Mouse (Mus musculus) liver, embryonic 13.5 days (tissue): ENCODE results near the gene Gatb. TPM values are rescaled to one million over a fixed set of nuclear protein-coding genes. Genes with fewer than 3 reads are reported as not detected.
A peak's percentile ranks its signal among the peaks of the same experiment; 100 is the strongest.

Source experiments
- ATAC-seq: fragments of 200-750 bp; cut with Nextera tagmentation; 2 replicates; pipeline ENCODE4 v1.8.0; 2017; ENCODE audit warnings: low read depth, mild to moderate bottlenecking, moderate number of reproducible peaks, moderate library complexity
- DNase-seq: peaks from one replicate; pipeline ENCODE4 v3.0.0; 2022
- H3K27ac ChIP-seq: fragments of 300-500 bp; sonication (generic); 2 replicates; pipeline ENCODE4 v1.5.1; 2015; ENCODE audit warnings: moderate library complexity, mild to moderate bottlenecking, inconsistent platforms
- H3K27me3 ChIP-seq: fragments of 300-500 bp; sonication (generic); 2 replicates; pipeline ENCODE4 v1.6.1; 2015; ENCODE audit warnings: mild to moderate bottlenecking, inconsistent platforms
- H3K36me3 ChIP-seq: fragments of 300-500 bp; sonication (generic); 2 replicates; pipeline ENCODE4 v1.6.1; 2015; ENCODE audit warnings: mild to moderate bottlenecking, inconsistent platforms
- H3K4me1 ChIP-seq: fragments of 300-500 bp; sonication (generic); replicated peaks from 2 replicates; pipeline ENCODE4 v1.6.1; 2015; ENCODE audit warnings: inconsistent platforms
- H3K4me2 ChIP-seq: fragments of 300-500 bp; sonication (generic); 2 replicates; pipeline ENCODE4 v1.6.1; 2015; ENCODE audit warnings: inconsistent platforms, mild to moderate bottlenecking, moderate library complexity
- H3K4me3 ChIP-seq: fragments of 300-500 bp; sonication (generic); replicated peaks from 2 replicates; pipeline ENCODE4 v1.5.1; 2015; ENCODE audit warnings: mild to moderate bottlenecking, inconsistent platforms
- H3K9ac ChIP-seq: fragments of 300-500 bp; sonication (generic); 2 replicates; pipeline ENCODE4 v1.6.1; 2015; ENCODE audit warnings: mild to moderate bottlenecking, inconsistent platforms
- H3K9me3 ChIP-seq: fragments of 300-500 bp; sonication (generic); replicated peaks from 2 replicates; pipeline ENCODE4 v1.6.1; 2016; ENCODE audit warnings: inconsistent platforms
- WGBS: fragments of 180-500 bp; shearing (Covaris S2); methylation state at CpG from one replicate; pipeline ENCODE4 v1.1.7; 2015; ENCODE audit not compliant: insufficient replicate concordance; 5-methylcytosine and 5-hydroxymethylcytosine counted together
- polyA plus RNA-seq: library from polyadenylated mRNA; unstranded; fragments of >200 nt; fragmentation: Nextera tagmentation; extraction: Ambion mirVana; gene quantifications from 2 replicates; pipeline ENCODE4 v1.2.1, GENCODE M21; 2015

Gene Gatb
- polyA plus RNA-seq, 1 experiment from 2014 or later, result 19.9 TPM

DNA sequence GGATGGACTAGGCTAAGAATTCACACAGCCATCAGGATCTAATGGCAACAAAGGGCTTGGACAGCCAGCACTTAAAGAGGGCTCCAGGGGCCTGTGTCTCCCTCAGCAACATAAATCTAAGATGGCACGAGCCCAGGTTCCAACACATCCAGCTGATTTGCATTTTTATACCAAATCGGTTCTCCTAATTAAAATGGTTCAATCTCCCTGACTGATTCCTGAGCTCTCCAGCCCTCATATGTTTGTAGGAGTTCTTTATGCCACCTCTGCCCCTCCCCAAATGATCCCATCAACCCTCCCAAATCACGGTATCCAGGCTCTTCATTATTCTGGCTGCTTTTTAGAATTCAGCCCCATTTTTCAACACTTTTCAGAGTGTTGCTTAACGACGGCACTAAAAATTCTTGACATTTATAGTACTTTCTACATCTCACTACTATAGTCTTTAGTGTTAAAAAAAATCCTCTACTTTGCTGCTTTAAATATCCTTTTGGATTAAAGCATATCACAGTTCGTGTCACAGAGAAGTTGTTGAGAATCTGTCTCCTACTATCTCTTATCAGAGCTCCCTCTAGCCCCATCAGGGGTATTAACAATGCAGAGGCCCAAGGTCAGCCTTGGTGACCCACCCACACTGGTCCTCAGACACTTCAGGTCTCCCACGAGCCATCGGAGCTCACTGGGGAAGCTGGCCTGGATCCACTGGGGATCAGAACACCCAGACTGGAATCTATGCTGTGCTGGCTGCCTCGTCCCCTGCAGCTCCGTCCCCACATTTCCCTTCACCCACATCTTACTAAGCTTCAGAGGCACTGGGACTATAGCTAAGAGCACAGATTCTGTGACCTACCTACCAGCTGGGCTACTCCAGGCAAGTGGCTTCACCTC lies 88.3 kb downstream of the Gatb start:
- Histone ChIP-seq H3K9ac (no peak overlapping the region), H3K27me3 (no peaks in the 10 kb centered on the region), H3K9me3 (no peaks in the 10 kb centered on the region), H3K4me1 (no peaks in the 10 kb centered on the region), H3K27ac (no peak overlapping the region), H3K4me2 (no peak overlapping the region), H3K36me3 (no peaks in the 10 kb centered on the region), H3K4me3 (no peak overlapping the region)
- WGBS, result 63% methylated on average over 10 of the region's 10 CpGs
- DNase-seq (no peak), ATAC-seq (no peak)

DNA sequence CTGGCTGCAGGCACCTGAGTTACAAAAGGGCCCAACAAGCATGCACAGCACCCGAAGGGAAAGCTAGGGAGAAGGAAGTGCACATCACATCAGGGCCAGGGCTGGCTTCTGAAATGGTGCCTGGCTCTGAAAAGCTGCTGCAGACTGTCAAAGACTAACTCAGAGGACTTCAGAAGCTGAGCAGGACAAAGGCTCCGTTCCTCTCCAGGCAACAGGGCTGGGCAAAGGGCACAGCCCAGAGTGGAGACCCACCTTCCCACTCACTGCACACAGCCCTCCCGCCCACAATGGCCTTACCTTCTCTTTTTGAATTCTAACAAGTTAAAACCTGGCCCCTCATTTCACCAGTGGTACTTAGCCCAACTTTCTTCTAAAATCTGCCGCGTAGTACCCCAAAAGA lies 89.9 kb downstream of the Gatb start:
- no peak overlapping the region for H3K27ac ChIP-seq
- WGBS, result 59% methylated on average over 5 of the region's 5 CpGs
- no peaks in the 10 kb centered on the region for H3K27me3 ChIP-seq
- H3K4me1 ChIP-seq, result no peaks in the 10 kb centered on the region
- DNase-seq (no peak), ATAC-seq (no peak)
- H3K9ac ChIP-seq, result no peak overlapping the region
- H3K4me3 ChIP-seq, result no peak overlapping the region
- no peaks in the 10 kb centered on the region for H3K36me3 ChIP-seq
- H3K9me3 ChIP-seq, result no peaks in the 10 kb centered on the region
- no peak overlapping the region for H3K4me2 ChIP-seq

DNA sequence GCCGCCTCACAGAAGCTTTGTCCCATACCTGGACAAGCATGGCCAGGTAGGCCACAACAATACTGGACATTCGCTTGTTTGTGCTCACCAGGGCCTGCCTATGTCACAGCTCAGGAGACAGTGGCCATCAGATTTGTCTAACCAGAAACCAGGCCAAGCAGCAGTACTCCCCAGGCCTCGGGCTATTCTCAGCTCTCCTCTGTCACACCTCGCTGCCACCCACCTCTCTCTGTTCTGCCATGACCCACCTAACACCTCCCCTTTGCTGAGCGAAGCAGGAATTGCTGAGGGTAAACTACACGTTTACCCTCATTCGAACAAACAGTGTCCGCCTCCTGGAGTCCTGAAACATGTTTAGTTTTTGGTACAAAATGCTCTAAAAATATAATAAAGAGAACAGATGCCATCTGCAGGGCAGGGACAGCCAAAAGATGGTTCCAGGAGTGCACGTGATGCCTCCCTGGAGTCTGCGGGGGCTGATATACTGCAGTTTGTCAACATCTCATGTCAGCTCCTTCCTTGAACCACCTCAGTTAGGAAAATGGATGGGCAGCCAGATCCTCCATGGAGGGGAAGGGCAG lies 90.8 kb downstream of the Gatb start:
- no peaks in the 10 kb centered on the region for H3K36me3 ChIP-seq
- no peaks in the 10 kb centered on the region for H3K9me3 ChIP-seq
- ATAC-seq, result no peak
- no peaks in the 10 kb centered on the region for H3K4me1 ChIP-seq
- no peaks in the 10 kb centered on the region for H3K27me3 ChIP-seq
- H3K27ac ChIP-seq, result no peak overlapping the region
- DNase-seq, result no peak
- H3K4me3 ChIP-seq, result no peak overlapping the region
- H3K4me2 ChIP-seq, result no peak overlapping the region
- 70% methylated on average over 10 of the region's 10 CpGs for WGBS
- no peak overlapping the region for H3K9ac ChIP-seq

DNA sequence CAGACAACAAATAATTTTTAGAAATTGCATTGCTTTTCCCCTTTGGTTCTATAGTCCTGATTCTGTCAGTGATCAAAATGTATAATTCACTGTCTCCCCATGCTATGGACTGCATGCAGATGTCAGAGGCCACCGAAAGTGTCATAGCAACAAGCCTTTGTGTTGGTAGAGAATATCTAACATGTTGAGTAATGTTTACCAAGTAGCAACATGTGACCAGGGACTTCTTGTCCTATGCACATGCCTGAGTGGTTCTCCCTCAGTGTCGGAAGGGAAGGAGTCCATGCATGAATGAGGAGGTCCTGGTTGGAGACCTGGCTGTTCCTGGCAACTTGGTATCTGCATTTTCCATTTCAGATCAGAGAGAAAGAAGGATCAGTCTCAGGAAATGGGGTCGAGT lies 92.2 kb downstream of the Gatb start:
- Histone ChIP-seq H3K36me3 (no peaks in the 10 kb centered on the region), H3K9ac (no peak overlapping the region), H3K4me3 (no peak overlapping the region), H3K27me3 (no peaks in the 10 kb centered on the region), H3K4me2 (no peak overlapping the region), H3K4me1 (no peaks in the 10 kb centered on the region), H3K9me3 (no peaks in the 10 kb centered on the region), H3K27ac (no peak overlapping the region)
- ATAC-seq, result no peak
- WGBS, result 48% methylated on average over 3 of the region's 3 CpGs
- no peak for DNase-seq

DNA sequence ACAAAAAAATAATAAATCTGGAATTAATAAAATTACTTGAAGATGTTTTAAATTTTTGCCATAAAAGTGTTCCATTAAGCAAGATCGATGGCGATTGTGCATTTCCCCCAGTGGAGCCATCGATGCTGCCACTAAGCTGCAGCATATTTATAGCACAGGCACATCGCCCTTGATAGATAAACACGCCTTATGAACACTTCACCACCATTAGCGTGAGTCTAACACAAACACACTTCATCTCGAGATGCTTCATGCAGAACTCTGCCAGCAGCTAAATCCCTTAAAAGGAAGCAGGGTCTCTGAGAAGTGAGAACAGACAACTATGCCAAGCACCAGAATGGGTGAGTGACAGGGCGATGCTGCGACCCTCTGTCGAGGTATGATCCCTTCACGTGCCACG lies 92.8 kb downstream of the Gatb start:
- no peak overlapping the region for H3K4me3 ChIP-seq
- no peak overlapping the region for H3K9ac ChIP-seq
- H3K27me3 ChIP-seq, result no peaks in the 10 kb centered on the region
- no peak for DNase-seq
- H3K9me3 ChIP-seq, result no peaks in the 10 kb centered on the region
- no peak for ATAC-seq
- no peaks in the 10 kb centered on the region for H3K36me3 ChIP-seq
- no peak overlapping the region for H3K27ac ChIP-seq
- H3K4me1 ChIP-seq, result no peaks in the 10 kb centered on the region
- WGBS, result 77% methylated on average over 12 of the region's 12 CpGs
- H3K4me2 ChIP-seq, result no peak overlapping the region

DNA sequence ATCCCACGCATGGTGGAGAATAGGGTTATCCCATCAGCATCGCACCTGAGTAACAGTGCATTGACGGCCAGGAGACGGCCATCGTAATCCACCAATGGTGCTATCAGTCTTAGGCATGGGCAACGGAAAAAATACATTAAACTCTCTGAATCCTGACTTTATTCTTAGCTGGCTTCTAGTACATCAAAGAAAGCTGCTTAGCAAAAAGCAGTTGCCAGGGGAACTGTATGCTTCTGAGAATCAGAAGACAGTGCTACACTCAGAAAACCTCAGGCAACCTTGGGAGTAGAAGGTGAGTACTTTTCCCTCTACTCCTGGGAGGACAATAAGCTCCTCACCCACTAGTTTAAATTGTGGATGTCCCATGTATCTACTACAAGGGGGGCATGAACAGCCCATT lies 93.8 kb downstream of the Gatb start:
- Histone ChIP-seq H3K4me2 (no peak overlapping the region), H3K27ac (no peak overlapping the region), H3K4me1 (no peaks in the 10 kb centered on the region), H3K36me3 (no peaks in the 10 kb centered on the region), H3K9ac (no peak overlapping the region), H3K4me3 (no peak overlapping the region), H3K9me3 (no peaks in the 10 kb centered on the region), H3K27me3 (no peaks in the 10 kb centered on the region)
- ATAC-seq (no peak), DNase-seq (no peak)
- WGBS, result 78% methylated on average over 6 of the region's 6 CpGs

DNA sequence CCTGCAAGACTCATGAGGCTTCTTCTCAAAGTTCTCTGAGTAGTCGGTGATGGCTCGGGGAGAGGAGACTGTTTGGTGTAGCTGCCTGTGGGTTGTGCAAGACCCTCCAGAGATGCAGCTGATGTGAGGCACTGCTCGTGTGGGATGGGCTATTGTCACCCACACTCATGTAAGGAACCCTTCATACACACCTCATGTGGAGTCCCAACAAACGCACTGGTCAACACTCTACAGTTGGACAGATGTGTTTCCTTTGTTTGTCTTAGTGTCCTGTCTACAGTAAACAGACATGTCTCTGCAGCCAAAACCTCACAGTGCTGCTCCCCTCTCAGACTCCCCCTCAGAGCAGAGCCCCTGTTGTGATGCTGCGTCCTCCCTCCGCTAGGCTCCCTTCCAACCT lies 95.9 kb downstream of the Gatb start:
- H3K9me3 ChIP-seq, result no peaks in the 10 kb centered on the region
- H3K27ac ChIP-seq, result no peak overlapping the region
- no peak overlapping the region for H3K4me2 ChIP-seq
- no peaks in the 10 kb centered on the region for H3K4me1 ChIP-seq
- DNase-seq (no peak), ATAC-seq (no peak)
- no peaks in the 10 kb centered on the region for H3K36me3 ChIP-seq
- H3K4me3 ChIP-seq, result no peak overlapping the region
- WGBS, result 67% methylated on average over 6 of the region's 6 CpGs
- H3K27me3 ChIP-seq, result no peaks in the 10 kb centered on the region
- H3K9ac ChIP-seq, result no peak overlapping the region

DNA sequence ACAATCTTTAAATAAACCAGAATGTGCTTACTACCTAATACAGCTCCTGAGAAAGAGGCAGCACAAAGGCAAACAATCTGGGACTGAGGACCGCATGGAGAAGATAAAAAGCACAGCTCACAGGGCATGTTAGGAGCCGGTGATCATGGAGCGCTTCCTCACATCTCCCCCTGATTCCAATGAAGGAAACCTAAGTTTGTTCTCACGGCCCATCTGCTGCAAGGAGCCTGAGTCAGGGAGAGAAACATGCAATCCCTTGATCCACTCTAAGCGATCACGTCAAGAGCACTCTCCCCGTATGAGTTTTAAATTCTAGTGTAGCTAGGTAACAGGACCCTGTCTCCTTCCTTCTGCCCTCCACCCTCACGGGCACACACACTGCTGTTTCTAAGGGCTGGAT lies 103.2 kb downstream of the Gatb start:
- H3K4me2 ChIP-seq, result no peak overlapping the region
- no peak for DNase-seq
- no peak overlapping the region for H3K27ac ChIP-seq
- H3K4me1 ChIP-seq, result peaks cover 14% of the 10 kb centered on the region
- H3K9ac ChIP-seq, result no peak overlapping the region
- H3K9me3 ChIP-seq, result no peaks in the 10 kb centered on the region
- H3K27me3 ChIP-seq, result 0 out of 2 replicates have a peak, but pooled peaks cover 5% of the 10 kb centered on the region
- no peak for ATAC-seq
- WGBS, result 74% methylated on average over 8 of the region's 8 CpGs
- no peak overlapping the region for H3K4me3 ChIP-seq
- H3K36me3 ChIP-seq, result no peaks in the 10 kb centered on the region

DNA sequence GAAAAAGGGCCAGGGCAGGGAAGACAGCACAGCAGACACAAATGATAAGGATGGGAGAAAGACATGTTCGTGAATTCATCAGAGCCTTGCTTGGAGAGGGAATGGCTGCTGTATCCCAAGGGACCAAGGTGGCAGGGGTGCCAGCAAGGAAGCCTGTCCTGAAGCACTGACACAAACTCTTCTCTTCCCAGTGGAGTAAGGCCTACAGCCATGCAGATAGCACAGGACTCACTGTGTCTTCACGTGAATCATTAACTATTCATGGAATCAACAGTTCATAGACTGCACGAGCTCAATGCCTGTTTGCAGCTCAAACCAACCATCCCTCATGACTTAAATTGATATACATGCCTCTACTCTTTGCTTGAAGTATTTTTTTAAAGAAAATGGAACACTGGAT lies 104.0 kb downstream of the Gatb start:
- 0 out of 2 replicates have a peak, but pooled peaks cover 5% of the 10 kb centered on the region for H3K27me3 ChIP-seq
- no peaks in the 10 kb centered on the region for H3K36me3 ChIP-seq
- ATAC-seq, result no peak
- no peak overlapping the region for H3K4me2 ChIP-seq
- H3K9ac ChIP-seq, result no peak overlapping the region
- no peak overlapping the region for H3K4me3 ChIP-seq
- DNase-seq, result no peak
- H3K9me3 ChIP-seq, result no peaks in the 10 kb centered on the region
- WGBS, result 54% methylated on average over 3 of the region's 3 CpGs
- H3K4me1 ChIP-seq, result peaks cover 14% of the 10 kb centered on the region
- no peak overlapping the region for H3K27ac ChIP-seq

DNA sequence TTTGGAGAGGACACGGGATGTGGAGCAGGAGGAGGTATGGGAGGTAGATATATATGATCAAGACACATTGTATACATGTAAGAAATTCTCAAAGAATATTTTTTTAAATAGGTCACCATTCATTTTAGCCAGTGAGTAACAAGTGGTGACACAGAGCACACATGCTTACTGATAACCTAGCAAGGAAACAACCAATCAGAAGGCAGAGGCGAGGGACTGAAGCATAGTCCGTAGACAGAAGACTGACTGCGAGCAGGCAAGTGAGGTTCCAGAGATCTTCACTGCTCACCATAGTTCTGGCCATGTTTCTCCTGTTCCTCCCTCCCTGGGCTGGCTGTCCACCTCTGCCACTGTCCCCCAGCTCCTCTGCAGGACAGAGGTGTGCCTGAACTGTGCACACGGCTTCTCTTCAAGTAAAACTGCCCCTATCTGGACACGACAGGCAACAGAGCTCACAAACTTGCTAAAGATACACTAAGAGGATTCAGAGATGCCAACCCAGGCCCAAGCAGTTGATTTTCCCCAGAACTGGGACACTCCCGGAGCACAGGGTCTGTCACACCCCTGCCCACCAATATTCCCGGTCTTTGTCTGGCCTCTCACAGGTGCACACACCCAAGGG lies 105.5 kb downstream of the Gatb start:
- Histone ChIP-seq H3K27ac (no peak overlapping the region), H3K9ac (peak overlapping the region; percentile 33; the same call in 1 of the 2 replicates), H3K9me3 (no peaks in the 10 kb centered on the region), H3K4me1 (peaks cover 14% of the 10 kb centered on the region), H3K27me3 (0 out of 2 replicates have a peak, but pooled peaks cover 5% of the 10 kb centered on the region), H3K4me2 (peak overlapping the region; percentile 35), H3K4me3 (no peak overlapping the region), H3K36me3 (no peaks in the 10 kb centered on the region)
- ATAC-seq, result peak; percentile 75
- peak; percentile 15 for DNase-seq
- 50% methylated on average over 8 of the region's 8 CpGs for WGBS

DNA sequence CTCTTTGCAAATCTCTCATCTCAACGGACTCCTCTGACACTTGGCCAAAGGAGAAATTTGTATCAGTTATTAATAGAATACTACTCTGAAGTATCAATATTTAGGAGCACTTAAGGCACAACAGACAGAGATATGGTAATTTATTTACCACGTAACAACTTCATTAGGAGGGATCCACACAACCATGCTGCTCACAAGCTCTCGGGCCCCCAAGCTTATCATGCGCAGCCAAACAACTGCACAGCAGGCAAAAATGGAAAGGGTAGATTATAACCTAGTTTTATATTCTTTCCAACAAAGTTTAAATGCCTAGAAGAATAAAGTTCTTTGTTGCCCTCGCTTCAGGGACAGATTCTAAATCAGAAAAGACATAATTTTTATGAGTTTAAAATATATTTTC lies 106.0 kb downstream of the Gatb start:
- Histone ChIP-seq H3K4me2 (peak overlapping the region; percentile 35; the same call in 1 of the 2 replicates), H3K9ac (peak overlapping the region; percentile 33; the same call in 1 of the 2 replicates), H3K27me3 (0 out of 2 replicates have a peak, but pooled peaks cover 5% of the 10 kb centered on the region), H3K9me3 (no peaks in the 10 kb centered on the region), H3K36me3 (no peaks in the 10 kb centered on the region), H3K4me3 (no peak overlapping the region), H3K27ac (no peak overlapping the region), H3K4me1 (peaks cover 14% of the 10 kb centered on the region)
- DNase-seq, result no peak
- 50% methylated on average over 5 of the region's 5 CpGs for WGBS
- peak; percentile 66 for ATAC-seq
